Mouse (Mus musculus): ENCODE results near the gene Nubp1.

- TF ChIP-seq POLR2A (IDR thresholded peaks at IDR 0.05; ENCODE audit: extremely low read depth, insufficient read depth, low read length) (no peak), CTCF (IDR thresholded peaks at IDR 0.05; ENCODE audit: low read depth, low read length) (no peak)
Observed at GRCm38 (mm10) chr16:10363061-10363460, 48.7 kb upstream of the Nubp1 start.

All from liver, adult 2 months (tissue).